Mouse (Mus musculus) heart, adult 11 months (tissue): ENCODE data around the gene Rbck1.
A peak's percentile ranks its signal among the peaks of the same experiment; 100 is the strongest.

Source experiments
- DNase-seq: peaks from one replicate; pipeline ENCODE4 v3.0.0; 2022

Rbck1 gene

DNA sequence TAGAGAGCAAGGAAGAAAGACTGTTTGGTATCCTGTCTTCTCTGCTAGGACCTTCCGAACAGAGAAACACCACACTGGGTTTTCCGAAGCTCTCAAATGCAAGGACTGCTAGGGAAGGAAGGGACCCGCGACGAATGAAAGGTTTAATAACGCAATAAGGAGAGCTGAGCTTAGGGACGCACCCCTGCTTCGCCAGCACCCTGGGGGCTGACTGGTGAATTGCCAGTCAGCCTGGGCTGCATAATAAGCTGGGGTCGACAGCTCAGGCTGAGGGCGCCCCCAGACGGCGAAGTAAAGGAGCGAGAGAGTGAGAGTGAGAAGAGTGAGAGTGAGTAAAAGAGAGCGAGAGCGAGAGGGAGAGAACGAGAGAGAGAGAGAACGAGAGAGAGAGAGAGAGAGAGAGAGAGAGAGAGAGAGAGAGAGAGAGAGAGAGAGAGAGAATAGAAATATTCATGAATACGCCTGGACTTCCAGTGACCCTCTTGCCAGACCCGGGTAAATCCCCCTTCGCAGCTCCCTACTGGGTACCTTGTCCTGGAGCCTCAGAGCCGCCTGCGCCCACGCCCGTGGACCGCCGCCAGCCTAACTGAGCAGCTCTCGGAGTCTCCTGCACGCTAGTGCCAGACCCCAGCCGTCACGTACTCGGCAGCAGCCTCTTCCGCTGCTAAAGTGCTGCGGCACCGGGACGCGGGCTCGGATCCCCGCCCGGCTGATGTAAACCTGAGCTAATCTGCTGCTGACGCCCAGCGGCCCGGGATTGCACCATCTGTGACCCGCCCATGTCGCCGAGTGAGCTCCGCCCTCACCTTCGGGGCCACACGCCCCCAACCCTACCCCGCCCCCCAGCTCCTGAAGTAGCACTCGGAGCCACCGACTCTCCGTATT, 11.1 kb upstream of the Rbck1 start, which contains the start of gene Trib3:
Trib3 (minus strand) TSS at position 704 of the 885 bp plus-strand sequence.
- DNase-seq = peak; percentile 99

DNA sequence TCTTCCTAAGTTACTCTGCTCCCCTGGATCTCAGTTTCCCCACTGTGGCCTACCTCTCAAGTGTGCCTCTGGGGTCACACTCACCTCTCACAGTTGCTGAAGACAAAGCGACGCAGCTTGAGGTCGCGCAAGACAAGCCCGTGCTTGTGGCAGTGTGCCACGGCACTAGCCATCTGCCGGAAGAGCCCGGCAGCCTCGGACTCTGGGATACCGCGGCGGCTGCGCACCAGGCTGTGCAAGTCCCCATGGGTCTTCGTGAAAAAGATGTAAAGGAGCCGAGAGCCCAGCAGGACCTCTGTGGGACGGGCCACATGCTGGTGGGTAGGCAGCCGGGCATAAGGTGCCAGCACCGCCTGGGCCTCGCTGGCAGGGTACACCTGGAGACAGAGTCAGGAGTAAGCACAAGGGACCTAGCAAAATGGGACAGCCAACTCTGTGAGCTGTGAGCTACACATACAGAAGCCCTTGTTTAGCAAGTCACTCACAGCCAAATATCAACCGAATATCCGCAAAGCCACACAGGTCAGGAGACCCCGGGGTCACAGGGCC, 7.3 kb upstream of the Rbck1 start:
- peak; percentile 90 for DNase-seq

DNA sequence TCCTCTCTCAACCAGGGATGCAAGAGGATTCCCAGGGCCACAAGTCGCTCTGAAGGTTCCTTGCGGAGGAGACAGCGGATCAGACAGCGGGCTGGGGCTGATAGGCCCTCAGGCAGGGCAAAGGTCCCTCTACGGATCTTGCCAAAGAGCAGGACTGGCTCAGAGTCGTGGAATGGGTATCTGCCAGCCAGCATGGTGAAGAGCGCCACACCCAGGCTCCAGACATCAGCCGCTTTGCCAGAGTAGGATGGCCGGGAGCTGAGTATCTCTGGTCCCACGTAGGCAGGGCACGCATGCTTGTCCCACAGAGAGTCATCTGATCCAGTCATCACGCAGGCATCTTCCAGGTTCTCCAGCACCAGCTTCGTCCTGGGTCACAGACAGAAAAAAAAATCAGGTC, 5.9 kb upstream of the Rbck1 start:
- peak; percentile 88 for DNase-seq

DNA sequence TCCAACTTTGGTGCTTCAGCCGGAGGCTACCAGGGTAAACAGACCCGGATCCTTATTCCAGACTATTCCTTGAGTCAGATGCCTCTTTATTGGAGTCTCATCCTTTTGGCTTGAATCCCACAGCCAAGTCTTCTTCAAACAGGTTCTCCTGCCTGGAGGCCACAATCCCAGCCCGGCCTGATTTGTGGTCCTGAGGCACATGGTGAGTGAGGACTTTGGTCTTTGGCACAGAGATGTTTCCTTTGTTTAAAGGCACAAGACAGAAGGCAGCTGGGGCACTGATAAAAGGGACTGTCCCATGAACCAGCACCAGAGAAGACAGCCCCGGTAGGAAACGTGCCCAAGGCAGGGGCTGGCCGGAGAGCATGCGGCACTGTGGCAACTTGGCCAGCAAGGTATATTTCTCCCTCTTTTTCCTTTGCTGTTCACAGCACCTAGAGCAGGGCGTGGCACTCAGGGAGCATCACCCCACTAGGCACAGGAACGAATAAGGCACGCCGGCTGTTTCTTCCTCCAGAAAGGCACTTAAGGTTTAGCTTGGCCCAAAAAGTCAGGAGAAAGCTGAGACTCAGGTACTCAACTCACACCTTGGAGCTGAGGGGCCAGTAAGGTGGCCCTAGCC, 5.2 kb upstream of the Rbck1 start:
- no peak for DNase-seq

DNA sequence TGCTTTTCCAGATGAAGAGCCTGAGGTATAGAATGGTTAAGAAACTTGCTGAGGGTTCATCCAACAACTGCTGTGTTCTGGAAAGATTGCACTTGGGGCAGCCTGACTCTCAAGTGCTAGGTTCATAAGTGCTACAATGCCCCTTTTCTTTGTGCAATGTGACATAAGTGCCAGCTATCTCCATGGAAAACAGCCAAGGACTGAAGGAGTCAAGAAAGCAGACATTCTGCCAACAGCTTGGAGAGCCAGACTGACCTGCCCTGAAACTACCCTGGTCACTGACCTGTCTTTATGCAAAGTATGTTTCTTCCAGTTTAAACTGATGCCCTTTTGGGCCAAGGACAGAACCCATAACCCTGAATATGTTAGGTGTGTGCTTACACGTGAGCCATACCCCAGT, 4.4 kb upstream of the Rbck1 start:
- no peak for DNase-seq

DNA sequence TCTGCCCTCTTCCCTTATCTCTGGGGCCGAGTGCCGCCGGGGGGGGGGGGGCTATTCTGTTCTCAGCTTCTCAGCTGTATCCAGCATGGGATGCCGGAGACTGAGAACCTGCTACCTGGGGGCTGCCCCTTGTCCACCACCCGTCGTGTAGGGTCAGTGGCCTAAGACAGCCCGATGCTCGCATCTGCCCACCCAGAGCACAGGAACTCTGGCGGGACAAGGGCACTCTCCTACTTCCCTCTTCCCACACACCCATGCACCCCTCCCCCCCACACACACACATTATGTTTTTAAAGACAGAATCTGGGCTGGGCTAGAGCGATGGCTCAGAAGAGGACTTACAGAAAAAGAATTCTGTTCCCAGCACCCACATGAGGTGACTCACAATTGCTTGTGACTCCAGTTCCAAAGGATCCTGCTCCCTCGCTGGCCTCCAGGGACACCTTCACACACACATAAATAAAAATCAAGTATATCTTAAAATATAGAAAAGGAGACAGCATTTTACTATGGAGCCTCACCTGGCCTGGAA, 2.9 kb upstream of the Rbck1 start:
- no peak for DNase-seq

DNA sequence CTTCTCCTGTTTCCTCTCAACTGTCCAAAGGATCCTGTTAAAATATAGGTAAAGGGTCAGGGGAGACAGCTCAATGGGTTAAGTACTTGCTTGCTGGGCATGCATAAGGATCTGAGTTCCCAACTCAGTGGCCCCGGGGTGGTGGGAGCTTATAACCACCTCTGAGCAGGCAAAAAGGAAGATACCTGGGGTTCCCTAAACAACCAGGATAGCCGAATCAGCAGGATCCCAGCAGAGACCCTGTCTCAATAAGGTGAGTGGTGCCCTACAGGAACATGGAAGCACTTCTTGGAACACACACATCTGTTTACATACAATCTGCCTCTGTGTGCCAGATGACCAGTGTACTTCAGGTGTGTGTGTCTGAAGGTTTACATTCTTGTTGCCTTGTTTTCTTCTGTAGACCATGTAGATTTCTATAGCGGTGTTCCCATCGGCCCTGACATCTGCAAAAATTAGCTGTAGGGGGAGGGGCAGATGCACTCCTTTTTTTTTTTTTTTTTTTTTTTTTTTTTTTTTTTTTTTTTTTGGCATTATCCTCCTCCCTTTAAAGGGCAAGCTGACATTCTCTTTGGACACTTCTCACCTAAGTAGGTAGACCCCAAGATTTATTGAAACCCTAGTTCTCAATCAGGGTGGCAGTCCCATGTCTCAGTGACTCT, 1.0 kb upstream of the Rbck1 start:
- DNase-seq = peak; percentile 90

DNA sequence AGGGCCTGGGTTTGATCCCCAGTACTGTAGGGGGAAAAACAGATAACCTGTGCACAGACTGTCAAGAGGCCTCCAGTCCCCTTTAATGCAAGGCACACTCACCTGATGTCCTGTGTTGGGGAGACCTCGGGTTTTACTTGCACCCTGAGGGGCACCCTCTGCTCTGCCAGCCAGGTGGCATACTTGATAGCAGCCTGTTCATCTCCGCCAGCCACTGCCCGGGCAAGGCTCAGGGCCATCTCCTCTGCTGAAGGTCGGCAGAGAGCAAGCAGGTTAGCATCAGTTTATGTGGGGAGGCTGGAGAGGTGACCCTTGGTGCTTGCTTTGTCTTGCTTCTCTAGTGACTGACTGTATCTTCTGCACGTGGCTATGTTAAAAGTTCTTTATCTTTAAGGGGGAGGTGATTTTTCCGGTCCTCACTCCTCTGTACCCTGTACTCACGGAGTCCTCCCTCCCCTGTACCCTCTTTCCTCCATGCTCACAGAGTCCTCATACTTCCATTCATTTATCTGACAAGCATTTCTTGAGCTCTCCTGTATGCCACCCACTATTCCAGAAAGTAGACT, 1.5 kb downstream of the Rbck1 start:
- no peak for DNase-seq

DNA sequence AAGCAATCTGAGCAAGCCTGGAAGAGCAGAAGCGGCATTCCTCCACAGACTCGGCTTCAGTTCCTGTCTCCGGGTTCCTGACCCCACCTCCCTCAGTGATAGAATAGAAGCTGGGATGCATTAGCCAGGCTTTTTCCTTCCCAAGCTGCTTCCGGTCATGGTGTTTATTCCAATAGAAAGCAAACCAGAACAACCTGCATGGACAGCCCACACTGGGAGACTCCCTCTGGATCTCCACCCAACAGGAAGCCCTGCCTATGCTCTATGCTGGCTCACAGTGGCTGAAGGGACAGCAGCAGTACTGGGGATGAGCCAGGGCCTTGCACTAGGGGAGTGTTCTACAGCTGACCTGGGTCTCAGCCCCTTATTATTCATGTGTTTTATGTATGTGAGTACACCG, 4.5 kb downstream of the Rbck1 start:
- peak; percentile 97 for DNase-seq

DNA sequence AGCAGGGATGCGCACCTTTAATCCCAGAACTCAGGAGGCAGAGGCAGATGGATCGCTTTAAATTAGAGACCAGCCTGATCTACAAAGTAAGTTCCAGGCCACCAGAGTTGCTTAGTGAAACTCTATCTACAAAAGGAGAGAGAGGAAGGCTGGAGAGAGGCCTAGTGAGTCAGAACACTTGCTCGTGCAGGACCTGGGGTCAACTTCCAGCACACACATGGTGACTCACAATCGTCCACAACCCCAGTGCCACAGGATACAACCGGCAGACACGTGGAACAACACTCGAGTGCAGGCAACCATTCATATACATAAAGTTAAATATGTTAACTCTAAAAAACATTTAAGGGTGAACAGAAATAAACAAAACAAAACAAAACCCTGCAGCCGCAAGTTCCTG, 5.8 kb downstream of the Rbck1 start:
- DNase-seq = no peak

DNA sequence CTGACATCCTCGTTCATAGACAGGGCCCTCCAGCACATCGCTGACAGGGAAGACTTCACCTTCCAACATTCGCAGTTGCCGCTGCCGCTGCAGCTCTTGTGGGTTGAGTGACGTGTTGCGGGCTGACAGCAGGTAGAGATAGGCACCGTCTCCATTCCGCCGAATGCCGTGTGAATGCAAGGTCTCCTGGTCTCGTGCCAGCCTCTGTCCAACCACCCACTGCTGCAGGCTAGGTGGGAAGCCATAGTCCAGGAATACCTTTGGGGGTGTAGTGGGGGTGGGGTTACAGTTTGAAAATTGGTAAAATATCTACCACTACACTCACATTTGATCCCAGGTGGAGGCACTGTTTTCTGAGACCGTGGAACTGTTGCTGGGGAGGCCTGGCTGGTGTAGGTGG, 6.3 kb downstream of the Rbck1 start:
- peak; percentile 91 for DNase-seq

DNA sequence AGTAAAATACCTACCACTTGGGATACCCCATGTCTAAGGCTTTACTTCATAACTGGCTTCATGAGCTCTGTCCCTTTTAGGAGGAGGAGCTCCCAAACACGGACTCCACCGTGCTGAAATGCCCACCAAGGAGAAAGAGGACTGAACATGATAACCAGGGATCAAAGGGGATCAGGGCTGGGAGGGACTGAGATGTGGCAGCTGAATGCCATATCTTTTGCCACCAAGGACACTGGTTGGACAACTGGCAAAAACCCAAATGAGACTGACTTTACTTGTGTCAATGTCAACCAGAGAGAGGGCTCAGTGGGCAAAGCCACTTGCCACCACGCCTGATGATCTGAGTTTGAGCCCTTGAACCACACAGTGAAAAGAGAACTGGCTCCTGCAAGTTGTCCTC, 7.6 kb downstream of the Rbck1 start:
- no peak for DNase-seq

DNA sequence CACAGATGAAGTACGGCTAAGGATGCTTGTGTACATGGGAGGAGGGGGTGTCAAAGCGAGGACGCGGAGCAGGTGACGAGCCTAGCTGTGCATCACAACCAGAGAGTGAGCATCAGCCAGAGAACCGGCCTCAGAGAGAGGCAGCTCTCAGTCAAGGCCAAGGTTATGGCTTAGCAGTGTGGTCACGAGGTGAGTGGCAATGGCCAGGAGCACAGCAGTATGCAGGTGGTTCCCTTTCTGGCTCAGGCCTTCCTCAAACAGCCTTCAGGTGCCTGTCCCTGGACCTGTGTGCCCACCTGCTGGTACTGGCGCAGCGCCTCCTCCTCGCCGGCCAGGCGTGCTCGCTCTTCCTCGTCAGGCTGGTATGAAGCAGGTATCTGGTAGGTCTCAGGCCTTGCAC, 8.5 kb downstream of the Rbck1 start:
- DNase-seq = no peak

DNA sequence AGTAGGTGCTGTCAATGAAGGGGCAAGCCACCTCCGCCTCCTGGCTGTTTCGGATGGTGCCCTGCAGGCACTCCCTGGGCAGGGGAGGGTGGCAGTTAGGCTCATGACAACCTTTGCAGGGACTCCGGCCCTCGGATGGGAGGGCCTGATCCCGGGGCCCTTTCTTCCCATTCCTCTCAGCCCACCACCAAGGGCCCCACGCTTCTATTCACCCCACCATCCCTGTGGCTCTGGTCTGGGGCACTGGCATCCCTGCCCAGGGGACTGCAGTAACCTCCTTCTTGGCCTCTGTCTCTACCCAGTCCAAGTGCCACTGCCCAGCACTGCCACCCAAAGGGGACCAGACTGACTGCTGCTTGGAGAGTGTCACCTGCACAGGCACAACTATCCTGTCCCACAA, 10.3 kb downstream of the Rbck1 start:
- peak; percentile 90 for DNase-seq

DNA sequence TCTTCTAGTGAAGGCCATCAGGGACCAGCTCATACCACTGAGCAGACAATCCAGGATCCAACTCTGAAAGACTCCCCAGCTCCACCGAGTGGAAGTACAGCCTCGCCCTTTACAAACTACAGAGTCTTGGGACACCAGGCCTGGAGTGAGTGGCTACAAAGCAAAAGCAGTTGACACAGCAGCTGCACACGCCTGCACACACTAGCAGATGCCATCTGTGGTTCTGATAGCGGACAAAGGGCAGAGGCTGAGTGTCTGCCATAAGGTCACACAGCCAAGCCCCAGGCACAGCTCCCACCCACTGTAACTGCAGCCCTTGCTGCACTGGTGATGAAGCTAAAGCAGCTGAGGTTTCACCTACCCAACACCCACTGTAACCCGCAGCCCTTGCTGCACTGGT, 10.9 kb downstream of the Rbck1 start:
- no peak for DNase-seq

DNA sequence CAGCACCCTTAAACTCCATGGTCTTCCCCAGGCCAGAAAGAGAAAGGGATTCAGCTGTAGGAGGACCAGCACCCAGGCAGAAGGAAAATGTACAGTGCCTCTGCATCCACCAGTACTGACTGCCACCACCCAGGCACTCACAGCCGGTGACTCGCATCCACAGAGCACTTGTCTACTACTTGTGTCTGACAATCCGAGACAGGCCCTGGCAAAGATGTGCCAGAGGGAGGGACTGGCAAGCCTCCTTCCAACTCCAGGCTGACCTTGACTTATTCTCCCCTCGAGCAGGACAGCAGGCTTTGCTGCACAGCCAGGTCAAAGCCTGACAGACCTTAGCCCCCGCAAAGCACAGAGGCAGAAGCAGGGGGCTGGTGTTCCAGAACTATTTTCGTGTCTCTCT, 15.4 kb downstream of the Rbck1 start:
- peak; percentile 95 for DNase-seq

DNA sequence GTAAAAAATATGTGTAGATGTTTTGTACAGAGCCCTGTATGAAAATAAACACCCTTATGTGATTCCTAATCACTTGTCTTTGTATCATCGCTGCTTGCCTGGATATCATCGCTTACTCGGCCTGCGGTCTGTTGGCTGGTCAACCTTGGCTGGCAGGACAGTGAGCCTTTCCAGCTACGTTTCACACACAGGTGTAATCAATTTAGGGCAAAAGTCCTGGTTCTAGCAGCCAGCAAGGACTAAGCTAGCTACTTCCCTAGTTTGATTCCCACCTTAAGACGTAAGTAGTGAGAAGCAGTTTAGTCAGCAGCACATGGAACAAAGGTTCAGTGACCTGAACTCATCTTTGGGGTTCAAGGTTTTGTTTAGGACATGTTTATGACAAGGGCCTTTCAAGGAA, 18.5 kb downstream of the Rbck1 start:
- DNase-seq = no peak

DNA sequence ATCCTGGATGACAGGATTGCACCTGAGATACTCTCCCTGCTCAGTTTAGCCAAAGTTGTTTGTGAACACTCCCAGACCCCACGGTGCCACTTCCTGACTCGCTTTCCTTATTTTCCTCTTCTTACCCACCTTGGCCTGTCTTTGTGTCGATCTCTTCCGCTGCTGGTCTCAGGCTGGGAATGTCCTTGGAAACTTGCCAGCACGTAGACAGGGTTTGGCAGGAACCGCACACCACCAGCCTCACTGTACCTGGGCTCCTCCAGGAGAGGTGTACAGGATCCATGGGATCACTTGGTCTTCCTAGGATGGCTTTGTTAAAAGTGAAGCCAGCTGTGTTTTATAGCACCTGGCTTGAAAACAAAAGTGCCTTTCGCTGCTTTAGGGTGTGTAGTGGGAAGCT, 19.5 kb downstream of the Rbck1 start:
- DNase-seq = no peak

DNA sequence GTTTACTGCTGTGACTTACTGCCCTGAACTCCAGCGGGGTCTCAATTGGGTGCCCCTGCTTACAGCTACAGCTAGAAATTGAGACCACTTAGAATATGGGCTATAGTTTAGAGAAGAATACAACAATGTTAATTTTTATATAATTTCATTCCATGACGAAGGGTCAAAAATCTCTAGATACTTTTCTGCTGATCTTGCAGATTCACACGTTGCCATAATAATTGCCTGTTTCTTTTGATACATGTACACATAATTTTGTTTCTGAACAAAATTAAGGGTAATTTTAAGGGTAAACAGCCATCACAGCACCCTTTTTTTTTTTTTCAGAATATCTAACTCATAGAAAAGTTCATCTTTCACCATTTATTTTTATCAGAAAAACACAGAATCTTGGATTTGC, 25.3 kb downstream of the Rbck1 start:
- no peak for DNase-seq

DNA sequence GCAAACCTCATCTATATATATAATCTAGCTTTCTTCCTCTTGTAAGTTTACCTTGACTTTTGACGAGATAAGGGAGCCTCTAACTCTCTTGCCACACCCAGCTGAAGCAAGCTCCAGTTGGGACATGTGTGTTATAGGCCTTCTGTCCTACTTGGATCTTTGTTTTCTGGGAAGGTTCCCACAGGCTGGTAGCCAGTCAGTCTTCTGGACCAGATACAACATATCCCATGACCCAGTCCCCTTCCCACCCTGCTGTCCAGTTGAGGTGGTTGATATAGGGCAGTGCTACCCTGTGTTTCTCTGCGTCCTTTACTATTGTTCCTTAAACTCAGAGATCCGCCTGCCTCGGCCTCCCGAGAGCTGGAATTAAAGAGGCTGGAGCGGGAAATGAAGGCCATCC, 27.0 kb downstream of the Rbck1 start:
- DNase-seq = no peak

DNA sequence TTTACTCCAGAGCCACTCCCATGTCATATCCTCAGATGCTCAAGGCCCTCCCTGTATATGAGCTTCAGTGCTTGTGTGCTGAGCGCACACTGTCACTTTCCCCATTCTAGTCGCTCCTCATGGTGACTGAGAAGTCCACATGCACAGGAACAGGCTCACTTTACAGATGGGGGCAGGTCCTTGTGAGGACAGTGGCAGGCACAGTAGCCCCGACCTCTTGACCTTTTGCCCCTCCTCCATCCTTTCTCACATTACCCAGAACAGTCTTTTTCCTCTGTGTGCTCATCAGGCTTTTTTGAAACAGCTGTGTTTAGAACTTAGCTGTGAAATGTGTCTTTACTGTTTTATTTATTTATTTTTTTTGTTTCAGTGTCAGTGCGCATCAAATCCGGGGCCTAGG, 28.7 kb downstream of the Rbck1 start:
- no peak for DNase-seq

DNA sequence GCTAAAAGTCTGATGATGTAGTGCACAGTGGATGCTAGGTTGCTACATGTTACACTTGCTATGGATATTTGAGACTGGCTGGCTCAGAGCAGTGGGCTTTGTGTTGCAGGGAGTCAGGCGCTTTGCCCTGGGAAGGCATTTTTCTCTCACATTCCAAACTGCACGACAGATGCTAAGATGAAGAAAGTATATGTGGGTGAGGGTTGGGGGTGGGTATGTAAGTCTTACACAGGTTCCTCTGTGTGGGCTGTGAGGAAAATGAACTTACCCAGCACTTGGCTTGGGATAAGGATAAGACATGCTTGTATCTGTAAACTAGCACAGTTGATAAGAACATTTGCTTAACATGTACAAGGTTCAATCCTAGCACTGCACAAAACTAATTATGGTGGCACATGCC, 29.6 kb downstream of the Rbck1 start:
- no peak for DNase-seq

DNA sequence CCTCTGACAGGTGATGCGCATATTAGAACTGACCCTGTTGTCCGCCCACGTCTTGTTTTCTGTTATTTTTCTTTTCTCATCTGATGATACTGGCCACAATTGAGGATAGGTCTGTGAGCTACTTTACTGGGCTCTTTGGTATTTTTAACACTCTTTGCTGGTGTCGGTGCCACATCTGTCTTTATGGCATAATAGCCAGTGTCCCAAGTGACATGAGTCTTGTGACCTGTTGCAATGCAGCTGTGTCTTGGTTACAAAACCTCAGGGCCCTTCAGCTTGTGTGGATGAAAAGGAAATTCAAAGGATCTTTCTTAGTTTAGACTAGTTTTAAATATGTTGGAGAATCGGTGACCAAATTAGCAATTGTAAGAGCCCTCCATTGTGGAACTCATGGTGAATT, 37.9 kb downstream of the Rbck1 start:
- DNase-seq = no peak
